Mouse (Mus musculus): Measurements from ENCODE around the gene Dgkz. TPM values are rescaled to one million over a fixed set of nuclear protein-coding genes. Genes with fewer than 3 reads are reported as not detected.

Dgkz gene
- polyA plus RNA-seq, 1 experiment = 106 TPM

- Histone ChIP-seq H3K36me3 (ENCODE audit: control insufficient read depth, insufficient read depth, low read length) (no peaks in the 10 kb centered on the region; the same call in 1 of the 2 replicates), H3K4me3 (ENCODE audit: insufficient read depth, low read depth, low read length) (no peak overlapping the region), H3K27ac (ENCODE audit: insufficient read depth, low read depth, low read length) (no peak overlapping the region), H3K27me3 (replicated peaks; ENCODE audit: control insufficient read depth, insufficient read depth, low read length) (no peaks in the 10 kb centered on the region), H3K4me1 (ENCODE audit: control insufficient read depth, insufficient read depth, low read length) (no peaks in the 10 kb centered on the region)
- 85% methylated on average over 3 of the region's 3 CpGs for WGBS
- DNase-seq = no peak
- TF ChIP-seq CTCF (conservative IDR thresholded peaks at IDR 0.05; ENCODE audit: insufficient read depth, insufficient read length, low read depth, low read length) (no peak), POLR2A (IDR thresholded peaks at IDR 0.05; ENCODE audit: low read depth, low read length) (no peak)
These were observed 80.9 kb downstream of the Dgkz start for GRCm38 (mm10) chr2:91894716-91895115.

- H3K27ac ChIP-seq (ENCODE audit: insufficient read depth, low read depth, low read length) = no peak overlapping the region
- TF ChIP-seq POLR2A (IDR thresholded peaks at IDR 0.05; ENCODE audit: low read depth, low read length) = no peak
- TF ChIP-seq CTCF (conservative IDR thresholded peaks at IDR 0.05; ENCODE audit: insufficient read depth, insufficient read length, low read depth, low read length) = no peak
- H3K27me3 ChIP-seq (replicated peaks; ENCODE audit: control insufficient read depth, insufficient read depth, low read length) = no peaks in the 10 kb centered on the region
- H3K36me3 ChIP-seq (ENCODE audit: control insufficient read depth, insufficient read depth, low read length) = no peaks in the 10 kb centered on the region; the same call in 1 of the 2 replicates
- H3K4me3 ChIP-seq (ENCODE audit: insufficient read depth, low read depth, low read length) = no peak overlapping the region
- 81% methylated on average over 4 of the region's 4 CpGs for WGBS
- DNase-seq = no peak
- H3K4me1 ChIP-seq (ENCODE audit: control insufficient read depth, insufficient read depth, low read length) = peaks cover 3% of the 10 kb centered on the region; the same call in 1 of the 2 replicates
These were observed 91.0 kb downstream of the Dgkz start for GRCm38 (mm10) chr2:91884616-91885015.

GRCm38 (mm10) chr2:91883961-91884360, 91.7 kb downstream of the Dgkz start:
- WGBS = 94% methylated on average over 4 of the region's 4 CpGs
- H3K4me3 ChIP-seq (ENCODE audit: insufficient read depth, low read depth, low read length) = no peak overlapping the region
- H3K4me1 ChIP-seq (ENCODE audit: control insufficient read depth, insufficient read depth, low read length) = peaks cover 3% of the 10 kb centered on the region; the same call in 1 of the 2 replicates
- H3K36me3 ChIP-seq (ENCODE audit: control insufficient read depth, insufficient read depth, low read length) = no peaks in the 10 kb centered on the region; the same call in 1 of the 2 replicates
- H3K27ac ChIP-seq (ENCODE audit: insufficient read depth, low read depth, low read length) = no peak overlapping the region
- no peaks in the 10 kb centered on the region for H3K27me3 ChIP-seq (replicated peaks; ENCODE audit: control insufficient read depth, insufficient read depth, low read length)
- DNase-seq = no peak
- no peak for TF ChIP-seq CTCF (conservative IDR thresholded peaks at IDR 0.05; ENCODE audit: insufficient read depth, insufficient read length, low read depth, low read length)
- TF ChIP-seq POLR2A (IDR thresholded peaks at IDR 0.05; ENCODE audit: low read depth, low read length) = no peak

Other genes starting within 250 kb of the Dgkz start
- gene Ambra1, start 245.7 kb downstream of the Dgkz start, polyA plus RNA-seq (2012; rRNA removed) = 34.5 and 35.3 TPM in 2 replicates
- 0.11 TPM in 1 of 2 replicates, not detected in the other for gene Chrm4, start 48.6 kb downstream of the Dgkz start, polyA plus RNA-seq (2012; rRNA removed)
- 76.0 and 80.1 TPM in 2 replicates for gene Mdk, start 43.6 kb downstream of the Dgkz start, polyA plus RNA-seq (2012; rRNA removed)
- not detected in 2 replicates for gene Gm9821, start 30.2 kb downstream of the Dgkz start, polyA plus RNA-seq (2012; rRNA removed)
- 6.7 and 8.9 TPM in 2 replicates for gene Creb3l1, start 48.6 kb upstream of the Dgkz start, polyA plus RNA-seq (2012; rRNA removed)
- gene Phf21a, start 117.3 kb upstream of the Dgkz start, polyA plus RNA-seq (2012; rRNA removed) = 27.5 and 36.8 TPM in 2 replicates

Measured in kidney, adult 2 months (tissue).